Mouse (Mus musculus) neural tube, embryonic 12.5 days (tissue): Measurements from ENCODE around the gene Pcbp2. TPM values are rescaled to one million over a fixed set of nuclear protein-coding genes. Genes with fewer than 3 reads are reported as not detected.

Source experiments
- ATAC-seq: fragments of 200-750 bp; cut with Nextera tagmentation; 2 replicates; pipeline ENCODE4 v1.8.0; 2017; ENCODE audit warnings: low read depth, mild to moderate bottlenecking, moderate TSS enrichment, moderate library complexity; ENCODE audit not compliant: low FRiP score
- H3K27ac ChIP-seq: fragments of 300-500 bp; sonication (generic); 2 replicates; pipeline ENCODE4 v1.5.1; 2016
- H3K27me3 ChIP-seq: fragments of 300-500 bp; sonication (generic); replicated peaks from 2 replicates; pipeline ENCODE4 v1.6.1; 2016; ENCODE audit warnings: mild to moderate bottlenecking
- H3K36me3 ChIP-seq: fragments of 300-500 bp; sonication (generic); 2 replicates; pipeline ENCODE4 v1.6.1; 2016; ENCODE audit warnings: mild to moderate bottlenecking
- H3K4me1 ChIP-seq: fragments of 300-500 bp; sonication (generic); 2 replicates; pipeline ENCODE4 v1.6.1; 2016
- H3K4me2 ChIP-seq: fragments of 300-500 bp; sonication (generic); replicated peaks from 2 replicates; pipeline ENCODE4 v1.6.1; 2016; ENCODE audit warnings: mild to moderate bottlenecking
- H3K4me3 ChIP-seq: fragments of 300-500 bp; sonication (generic); 2 replicates; pipeline ENCODE4 v1.5.1; 2016
- H3K9ac ChIP-seq: fragments of 300-500 bp; sonication (generic); 2 replicates; pipeline ENCODE4 v1.6.1; 2016; ENCODE audit warnings: mild to moderate bottlenecking
- H3K9me3 ChIP-seq: fragments of 300-500 bp; sonication (generic); 2 replicates; pipeline ENCODE4 v1.6.1; 2016; ENCODE audit warnings: mild to moderate bottlenecking
- WGBS: fragments of 180-500 bp; shearing (Covaris S2); methylation state at CpG from one replicate; pipeline ENCODE4 v1.1.7; 2016; 5-methylcytosine and 5-hydroxymethylcytosine counted together
- polyA plus RNA-seq: library from polyadenylated mRNA; unstranded; fragments of >200 nt; fragmentation: Nextera tagmentation; extraction: Ambion mirVana; gene quantifications from 2 replicates; pipeline ENCODE4 v1.2.1, GENCODE M21; 2016

Gene Pcbp2
- polyA plus RNA-seq, 1 experiment from 2014 or later: 144 TPM

DNA sequence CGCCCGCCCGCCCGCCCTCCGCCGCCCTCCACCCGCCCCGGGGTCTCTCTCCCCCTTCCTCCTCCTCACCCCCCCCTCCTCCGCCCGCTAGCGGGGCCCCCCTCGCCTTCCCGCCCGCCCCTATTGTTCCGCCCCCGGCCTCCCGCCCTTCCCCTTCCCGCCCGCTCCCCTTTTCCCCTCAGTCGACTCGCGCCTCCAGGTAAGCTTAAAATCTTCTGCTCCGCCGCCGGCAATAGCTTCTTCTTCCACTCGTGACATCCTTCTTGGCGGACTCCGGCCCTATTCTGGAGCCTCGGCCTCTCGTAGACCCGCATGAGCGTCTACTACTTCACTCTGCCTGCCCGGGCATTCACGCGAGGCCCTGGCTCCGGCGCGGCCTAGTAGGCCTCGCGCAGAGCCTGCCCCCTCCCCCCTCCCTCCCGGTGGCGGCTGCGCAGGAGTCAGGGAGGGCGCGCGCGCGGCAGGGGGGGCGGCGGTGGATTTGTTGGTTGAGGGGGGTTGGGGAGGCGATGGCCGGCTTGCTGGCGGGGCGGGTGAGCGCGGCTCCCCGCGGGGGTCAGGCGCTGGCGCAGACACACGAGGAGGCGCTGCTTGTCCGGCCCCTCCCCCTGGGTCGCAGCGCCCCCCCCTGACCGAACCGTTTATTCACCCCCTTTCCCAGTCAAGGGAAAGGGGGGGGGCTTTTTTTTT lies 411 bp downstream of the Pcbp2 start:
- WGBS: 0% methylated on average over 48 of the region's 67 CpGs
- Histone ChIP-seq H3K36me3 (peaks cover 19% of the 10 kb centered on the region), H3K27me3 (no peaks in the 10 kb centered on the region)

DNA sequence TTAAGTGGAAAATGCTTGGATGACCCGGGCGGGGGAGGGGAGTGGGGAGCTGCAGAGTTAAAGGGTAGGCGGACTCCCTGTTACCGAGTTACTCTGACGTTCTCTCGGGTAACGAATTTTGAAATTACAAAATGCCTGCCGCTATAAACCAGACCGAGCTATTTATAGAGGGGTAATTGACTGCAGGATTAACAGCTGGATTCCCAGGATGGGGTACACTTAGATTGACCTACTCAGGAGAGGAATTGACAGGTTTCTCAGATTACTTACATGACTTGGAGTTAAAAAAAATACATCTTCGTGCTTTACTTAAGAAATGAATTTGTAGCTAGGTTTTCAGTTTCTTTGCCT lies 931 bp downstream of the Pcbp2 start:
- Histone ChIP-seq H3K9me3 (no peaks in the 10 kb centered on the region), H3K4me2 (peak overlapping the region; percentile 73), H3K4me1 (peaks cover 8% of the 10 kb centered on the region; the same call in 1 of the 2 replicates), H3K27ac (no peak overlapping the region; the same call in 1 of the 2 replicates), H3K36me3 (peaks cover 24% of the 10 kb centered on the region), H3K9ac (peak overlapping the region; percentile 92), H3K4me3 (peak overlapping the region; percentile 76), H3K27me3 (no peaks in the 10 kb centered on the region)
- WGBS: under 1% methylated on average over 10 of the region's 10 CpGs
- no peak for ATAC-seq

More for the DNA sequence above, 411 bp downstream of the Pcbp2 start:
- peaks cover 8% of the 10 kb centered on the region; the same call in 1 of the 2 replicates for H3K4me1 ChIP-seq
- ATAC-seq: peak; percentile 79
- no peaks in the 10 kb centered on the region for H3K9me3 ChIP-seq
- peak overlapping the region; percentile 95 for H3K27ac ChIP-seq
- H3K4me2 ChIP-seq: peak overlapping the region; percentile 73
- peak overlapping the region; percentile 92 for H3K9ac ChIP-seq
- peak overlapping the region; percentile 76 for H3K4me3 ChIP-seq

DNA sequence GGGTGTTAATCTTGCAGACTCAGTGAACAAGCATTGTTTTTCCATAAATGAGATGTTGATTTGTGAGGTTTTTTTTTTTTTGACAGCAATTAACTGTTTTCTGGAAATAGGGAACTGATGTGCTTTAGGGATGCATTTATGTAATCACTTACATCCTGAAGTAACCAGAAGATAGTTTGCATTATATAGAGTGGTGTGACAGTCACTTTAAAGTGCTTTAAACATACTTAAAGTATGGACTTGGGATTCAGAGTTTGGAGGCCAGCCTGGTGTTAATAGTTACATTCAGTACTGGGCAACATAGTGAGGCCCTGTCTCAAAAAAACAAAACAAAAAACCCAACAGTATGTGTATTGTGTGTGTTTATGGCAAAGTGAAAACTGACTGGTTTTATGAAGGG lies 1.4 kb downstream of the Pcbp2 start:
- H3K4me3 ChIP-seq: peak overlapping the region; percentile 76
- peaks cover 29% of the 10 kb centered on the region for H3K36me3 ChIP-seq
- no peak overlapping the region for H3K27ac ChIP-seq
- no peak for ATAC-seq
- peaks cover 8% of the 10 kb centered on the region; the same call in 1 of the 2 replicates for H3K4me1 ChIP-seq
- H3K9me3 ChIP-seq: no peaks in the 10 kb centered on the region
- peak overlapping the region; percentile 92 for H3K9ac ChIP-seq
- no peaks in the 10 kb centered on the region for H3K27me3 ChIP-seq
- peak overlapping the region; percentile 73 for H3K4me2 ChIP-seq

DNA sequence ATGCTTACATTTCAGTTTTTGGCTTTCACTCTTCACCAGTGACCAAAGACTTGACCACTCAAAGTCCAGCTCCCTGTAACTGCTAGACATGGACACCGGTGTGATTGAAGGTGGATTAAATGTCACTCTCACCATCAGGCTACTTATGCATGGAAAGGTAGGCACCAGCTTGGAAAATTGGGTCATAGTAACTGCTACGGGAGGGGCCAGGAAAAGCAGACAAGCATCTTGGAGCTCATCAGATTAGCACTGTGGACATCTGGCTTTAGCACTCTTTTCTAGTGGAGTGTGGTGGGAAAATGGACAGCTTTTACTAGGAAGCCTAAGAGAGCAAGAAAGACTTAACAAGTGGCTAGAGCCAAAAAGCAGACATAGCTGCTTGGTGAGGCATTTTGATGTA lies 2.9 kb downstream of the Pcbp2 start:
- Histone ChIP-seq H3K4me1 (peaks cover 8% of the 10 kb centered on the region; the same call in 1 of the 2 replicates), H3K27me3 (no peaks in the 10 kb centered on the region), H3K4me3 (no peak overlapping the region), H3K9me3 (no peaks in the 10 kb centered on the region), H3K9ac (no peak overlapping the region), H3K4me2 (0 out of 2 replicates have a peak overlapping the region, but pooled peaks have one; percentile 73), H3K36me3 (peaks cover 41% of the 10 kb centered on the region), H3K27ac (no peak overlapping the region)
- no peak for ATAC-seq
- WGBS: 83% methylated on average over 2 of the region's 2 CpGs

DNA sequence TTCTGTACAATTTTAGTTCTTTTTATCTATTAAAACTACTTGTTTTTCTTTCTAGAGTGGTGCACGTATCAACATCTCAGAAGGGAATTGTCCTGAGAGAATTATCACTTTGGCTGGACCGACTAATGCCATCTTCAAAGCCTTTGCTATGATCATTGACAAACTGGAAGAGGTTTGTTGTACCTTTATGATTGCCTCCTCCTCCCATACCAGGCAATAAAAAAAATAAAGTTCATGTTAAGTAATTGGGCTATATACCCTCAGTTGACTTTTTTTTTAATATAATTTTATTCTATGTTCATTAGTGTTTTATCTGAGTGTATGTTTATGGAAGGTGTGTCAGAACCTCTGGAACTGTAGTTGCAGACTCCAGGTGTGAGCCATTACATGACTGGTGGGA lies 4.2 kb downstream of the Pcbp2 start:
- no peak overlapping the region for H3K27ac ChIP-seq
- H3K9ac ChIP-seq: no peak overlapping the region
- H3K27me3 ChIP-seq: no peaks in the 10 kb centered on the region
- H3K4me1 ChIP-seq: peaks cover 8% of the 10 kb centered on the region; the same call in 1 of the 2 replicates
- ATAC-seq: no peak
- H3K4me2 ChIP-seq: no peak overlapping the region
- WGBS: 93% methylated on average over 2 of the region's 2 CpGs
- H3K9me3 ChIP-seq: no peaks in the 10 kb centered on the region
- peaks cover 52% of the 10 kb centered on the region for H3K36me3 ChIP-seq
- H3K4me3 ChIP-seq: no peak overlapping the region

DNA sequence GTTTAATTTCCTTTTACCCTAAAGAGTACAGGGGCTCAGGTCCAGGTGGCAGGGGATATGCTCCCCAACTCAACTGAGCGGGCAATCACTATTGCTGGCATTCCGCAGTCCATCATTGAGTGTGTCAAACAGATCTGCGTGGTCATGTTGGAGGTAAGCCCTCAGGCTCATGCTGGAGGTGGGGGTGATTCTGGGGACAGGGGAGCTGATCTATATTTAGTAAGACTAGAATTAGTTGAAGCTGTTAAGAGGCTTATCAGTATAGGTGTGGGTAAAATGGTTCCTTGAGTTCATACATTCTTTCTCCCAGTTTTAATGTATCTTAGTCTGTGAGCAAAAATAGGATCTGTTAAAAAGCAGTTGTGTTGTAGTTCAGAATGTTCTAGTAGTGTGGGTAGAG lies 12.8 kb downstream of the Pcbp2 start:
- Histone ChIP-seq H3K9me3 (no peaks in the 10 kb centered on the region), H3K9ac (no peak overlapping the region), H3K4me3 (no peak overlapping the region), H3K4me2 (no peak overlapping the region), H3K27me3 (no peaks in the 10 kb centered on the region), H3K27ac (no peak overlapping the region), H3K36me3 (peaks cover 82% of the 10 kb centered on the region), H3K4me1 (no peaks in the 10 kb centered on the region)
- ATAC-seq: no peak
- WGBS: 92% methylated on average over 3 of the region's 3 CpGs

DNA sequence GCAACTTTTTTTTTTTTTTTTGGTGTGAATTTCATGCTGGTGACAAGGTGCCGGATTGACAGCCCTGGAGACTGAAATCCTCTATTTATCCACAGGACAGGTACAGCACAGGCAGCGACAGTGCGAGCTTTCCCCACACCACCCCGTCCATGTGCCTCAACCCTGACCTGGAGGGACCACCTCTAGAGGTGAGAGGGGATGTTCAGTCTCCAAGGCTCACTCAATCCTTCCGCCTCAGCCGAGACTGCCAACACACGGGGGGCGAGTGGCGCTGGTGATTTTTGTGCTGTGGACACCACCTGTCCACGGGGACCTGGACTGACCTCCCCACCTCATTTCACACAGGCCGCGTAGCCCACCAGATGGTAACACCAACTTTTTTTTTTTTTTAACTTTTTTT lies 15.5 kb downstream of the Pcbp2 start:
- 93% methylated on average over 12 of the region's 12 CpGs for WGBS
- ATAC-seq: no peak
- H3K9ac ChIP-seq: no peak overlapping the region
- no peaks in the 10 kb centered on the region for H3K27me3 ChIP-seq
- H3K27ac ChIP-seq: no peak overlapping the region
- H3K4me2 ChIP-seq: no peak overlapping the region
- H3K4me3 ChIP-seq: no peak overlapping the region
- peaks cover 87% of the 10 kb centered on the region for H3K36me3 ChIP-seq
- no peaks in the 10 kb centered on the region for H3K4me1 ChIP-seq
- no peaks in the 10 kb centered on the region for H3K9me3 ChIP-seq

DNA sequence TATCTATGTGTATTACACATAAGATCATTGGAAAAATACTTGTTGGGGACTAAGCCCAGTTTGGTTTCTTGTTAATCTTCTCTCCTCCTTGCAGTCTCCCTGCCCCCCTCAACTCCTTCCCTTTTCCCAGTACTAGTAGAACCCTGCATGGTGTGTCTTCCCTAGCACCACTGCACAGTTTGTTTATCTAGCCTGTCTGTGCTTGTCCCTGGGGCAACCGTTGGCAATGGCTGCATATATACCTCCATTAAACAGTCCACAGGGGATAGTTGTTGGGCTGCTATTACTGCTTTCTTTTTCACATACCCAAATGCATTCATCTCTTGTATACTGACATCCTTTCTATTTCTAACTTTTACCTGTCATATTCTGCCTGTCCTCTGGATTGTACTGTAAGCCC lies 17.3 kb downstream of the Pcbp2 start:
- ATAC-seq: no peak
- H3K27me3 ChIP-seq: no peaks in the 10 kb centered on the region
- H3K4me3 ChIP-seq: no peak overlapping the region
- peaks cover 85% of the 10 kb centered on the region for H3K36me3 ChIP-seq
- no peak overlapping the region for H3K27ac ChIP-seq
- no peaks in the 10 kb centered on the region for H3K9me3 ChIP-seq
- no peaks in the 10 kb centered on the region for H3K4me1 ChIP-seq
- no peak overlapping the region for H3K4me2 ChIP-seq
- H3K9ac ChIP-seq: no peak overlapping the region
- 81% methylated on average over 1 of the region's 1 CpGs for WGBS

DNA sequence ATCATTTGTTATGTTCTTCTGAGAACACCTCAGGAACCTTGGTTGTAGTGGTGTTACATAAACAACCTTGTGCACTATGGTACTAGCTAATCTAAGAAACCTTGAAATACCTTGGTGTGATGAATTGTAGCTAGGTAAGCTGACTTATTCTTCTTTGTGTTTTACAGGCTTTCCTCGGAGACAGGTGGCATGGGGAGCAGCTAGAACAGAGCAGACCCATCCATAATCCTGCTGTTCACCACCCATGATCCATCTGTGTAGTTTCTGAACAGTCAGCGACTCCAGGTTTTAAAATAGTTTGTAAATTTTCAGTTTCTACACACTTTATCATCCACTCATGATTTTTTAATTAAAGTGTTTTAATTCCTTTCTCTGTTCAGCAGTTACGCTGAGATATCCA lies 28.0 kb downstream of the Pcbp2 start:
- WGBS: 93% methylated on average over 3 of the region's 3 CpGs
- no peaks in the 10 kb centered on the region for H3K9me3 ChIP-seq
- no peak overlapping the region for H3K9ac ChIP-seq
- no peak overlapping the region for H3K4me2 ChIP-seq
- H3K27ac ChIP-seq: no peak overlapping the region
- ATAC-seq: no peak
- no peaks in the 10 kb centered on the region for H3K27me3 ChIP-seq
- no peak overlapping the region for H3K4me3 ChIP-seq
- H3K36me3 ChIP-seq: peaks cover 85% of the 10 kb centered on the region
- H3K4me1 ChIP-seq: no peaks in the 10 kb centered on the region

DNA sequence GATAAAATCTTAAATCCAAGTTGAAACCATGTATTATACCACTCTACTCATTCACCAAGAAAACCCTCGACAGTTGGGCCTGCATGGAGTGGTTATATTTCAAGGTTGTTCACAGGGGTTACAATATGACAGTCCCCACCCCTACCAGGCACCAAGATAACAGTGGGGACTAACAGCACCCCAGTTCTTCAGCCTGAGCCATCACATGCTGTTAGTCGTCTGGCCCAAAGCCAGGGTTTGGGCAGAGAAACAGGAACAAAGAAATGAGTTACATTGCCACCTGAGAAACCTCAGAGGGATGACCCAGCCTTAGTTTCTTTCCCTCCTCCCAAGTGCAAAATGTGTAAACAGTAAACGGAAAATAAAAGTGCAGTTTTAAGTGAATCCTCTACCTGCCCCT lies 29.0 kb downstream of the Pcbp2 start:
- Histone ChIP-seq H3K4me1 (no peaks in the 10 kb centered on the region), H3K9ac (no peak overlapping the region), H3K36me3 (peaks cover 87% of the 10 kb centered on the region), H3K27ac (no peak overlapping the region), H3K4me2 (no peak overlapping the region), H3K27me3 (no peaks in the 10 kb centered on the region), H3K4me3 (no peak overlapping the region), H3K9me3 (no peaks in the 10 kb centered on the region)
- no peak for ATAC-seq
- 80% methylated on average over 3 of the region's 3 CpGs for WGBS

DNA sequence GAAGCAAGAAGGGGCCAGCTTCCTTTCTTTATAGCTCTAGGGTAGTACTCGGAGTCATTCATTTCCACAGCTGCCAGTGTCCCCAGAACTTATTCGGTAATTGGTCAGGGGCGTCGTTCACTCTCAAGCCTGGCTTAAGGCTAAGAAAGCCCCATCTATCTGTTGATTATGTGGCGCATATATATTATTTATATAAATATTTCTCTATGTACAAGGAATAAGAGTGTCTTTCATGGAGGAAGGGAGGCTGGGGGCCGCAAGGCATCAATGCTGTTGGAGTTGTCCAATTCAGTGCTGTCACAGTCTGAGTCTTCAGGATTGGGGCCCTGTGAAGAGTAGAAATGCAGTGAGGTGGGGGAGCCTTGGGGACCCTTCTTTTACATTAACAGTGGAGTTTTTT lies 29.5 kb downstream of the Pcbp2 start:
- no peak for ATAC-seq
- no peak overlapping the region for H3K27ac ChIP-seq
- H3K36me3 ChIP-seq: peaks cover 85% of the 10 kb centered on the region
- H3K27me3 ChIP-seq: no peaks in the 10 kb centered on the region
- no peaks in the 10 kb centered on the region for H3K4me1 ChIP-seq
- no peak overlapping the region for H3K4me2 ChIP-seq
- WGBS: 89% methylated on average over 6 of the region's 6 CpGs
- H3K4me3 ChIP-seq: no peak overlapping the region
- no peak overlapping the region for H3K9ac ChIP-seq
- H3K9me3 ChIP-seq: no peaks in the 10 kb centered on the region

DNA sequence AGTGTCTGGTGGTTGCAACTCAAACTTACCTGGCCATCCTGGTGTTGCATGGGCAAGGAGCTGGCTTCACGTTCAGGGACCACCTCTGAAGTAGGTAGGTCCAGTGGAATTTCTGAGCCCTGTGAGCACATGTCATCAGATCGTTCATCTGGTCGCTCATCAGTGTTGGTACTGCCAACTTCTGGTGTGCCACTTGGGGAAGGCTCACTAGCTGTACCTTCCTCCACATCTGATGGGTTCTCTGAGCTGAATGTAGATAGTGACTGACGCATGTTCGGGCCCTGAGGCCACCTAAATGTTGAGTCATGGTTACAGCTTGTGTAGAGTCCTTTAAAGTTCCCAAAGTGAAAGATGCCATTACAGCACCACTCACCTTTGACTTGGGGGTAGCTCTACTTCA lies 30.1 kb downstream of the Pcbp2 start:
- H3K27ac ChIP-seq: no peak overlapping the region
- H3K9me3 ChIP-seq: no peaks in the 10 kb centered on the region
- H3K36me3 ChIP-seq: peaks cover 86% of the 10 kb centered on the region
- H3K9ac ChIP-seq: no peak overlapping the region
- no peak overlapping the region for H3K4me2 ChIP-seq
- ATAC-seq: no peak
- no peaks in the 10 kb centered on the region for H3K27me3 ChIP-seq
- H3K4me1 ChIP-seq: no peaks in the 10 kb centered on the region
- WGBS: 93% methylated on average over 5 of the region's 5 CpGs
- no peak overlapping the region for H3K4me3 ChIP-seq
